Mouse (Mus musculus): ENCODE measurements around the gene Tead4.

The Tead4 gene

GRCm38 (mm10) chr6:128291284-128291683, 9.3 kb downstream of the Tead4 start:
- DNase-seq: peak in 1 of 2 experiments; percentile 50

GRCm38 (mm10) chr6:128288681-128289080, 11.9 kb downstream of the Tead4 start:
- DNase-seq: no peak

DNA sequence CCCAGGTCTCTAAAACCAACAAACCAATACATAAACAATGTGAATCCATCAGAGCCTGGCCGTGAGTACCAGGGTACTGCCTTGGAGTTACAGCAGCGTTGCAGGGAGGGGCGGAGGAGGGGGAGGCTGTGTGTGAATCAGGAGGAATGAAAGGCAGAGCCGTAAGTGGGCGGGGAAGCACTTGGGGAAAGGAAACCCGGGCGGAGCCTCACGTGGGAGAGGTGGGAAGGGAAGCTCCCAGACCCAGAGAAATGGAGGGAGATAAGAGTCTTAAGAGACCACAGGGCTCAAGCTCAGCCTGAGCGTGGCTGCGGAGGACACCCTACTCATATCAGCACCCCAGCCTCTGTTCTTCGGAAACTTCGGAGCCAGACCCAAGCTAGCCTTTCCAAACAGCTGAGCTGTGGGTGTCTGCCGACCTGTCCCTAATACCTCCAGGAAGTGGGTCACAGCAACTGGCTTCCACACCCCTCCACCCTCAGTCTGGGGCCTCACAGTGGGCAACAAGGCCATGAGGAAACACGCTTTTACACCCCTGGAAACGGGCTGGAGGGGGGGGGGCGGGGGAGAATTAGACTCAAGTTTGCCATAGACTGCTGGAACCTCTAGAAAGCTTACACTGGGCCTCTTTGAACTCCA, 14.7 kb downstream of the Tead4 start:
- peak in 1 of 2 experiments; percentile 39 for DNase-seq

GRCm38 (mm10) chr6:128282126-128282525, 18.5 kb downstream of the Tead4 start:
- no peak for DNase-seq

DNA sequence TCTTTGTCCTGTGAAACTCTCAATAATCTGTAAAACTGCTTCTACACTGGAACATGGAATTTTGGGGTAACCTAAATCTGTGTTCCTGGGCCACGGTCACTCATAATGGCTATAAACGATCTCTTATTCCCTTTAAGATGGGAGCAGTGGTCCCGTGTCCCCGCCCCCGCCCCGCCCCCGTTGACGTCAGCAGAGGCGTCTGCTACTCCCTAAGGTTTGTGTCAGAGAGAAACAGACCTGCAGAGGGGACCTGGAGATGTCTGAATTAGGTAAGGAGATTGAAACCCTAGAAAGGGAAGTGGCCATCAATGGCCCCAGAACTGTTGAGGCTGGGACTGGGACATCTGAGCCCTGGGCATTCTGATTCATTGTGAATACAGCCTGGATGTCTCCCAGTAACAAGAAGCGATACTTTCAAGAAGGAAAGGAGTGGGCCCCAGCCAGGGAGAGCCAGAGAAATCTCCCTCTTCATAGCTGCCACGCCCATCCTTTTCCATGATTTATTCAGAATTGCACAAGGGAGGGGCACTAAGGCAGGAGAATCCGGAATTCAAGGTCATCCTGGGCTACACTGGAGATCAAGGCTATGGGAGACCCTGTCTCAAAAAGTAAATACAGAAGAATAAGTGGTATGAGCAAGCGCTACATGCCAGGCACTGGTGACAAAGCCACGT, 20.0 kb downstream of the Tead4 start:
- DNase-seq: no peak

GRCm38 (mm10) chr6:128279608-128280007, 21.0 kb downstream of the Tead4 start:
- no peak for DNase-seq

- no peak for DNase-seq
Measured at GRCm38 (mm10) chr6:128279099-128279498, 21.5 kb downstream of the Tead4 start.

DNA sequence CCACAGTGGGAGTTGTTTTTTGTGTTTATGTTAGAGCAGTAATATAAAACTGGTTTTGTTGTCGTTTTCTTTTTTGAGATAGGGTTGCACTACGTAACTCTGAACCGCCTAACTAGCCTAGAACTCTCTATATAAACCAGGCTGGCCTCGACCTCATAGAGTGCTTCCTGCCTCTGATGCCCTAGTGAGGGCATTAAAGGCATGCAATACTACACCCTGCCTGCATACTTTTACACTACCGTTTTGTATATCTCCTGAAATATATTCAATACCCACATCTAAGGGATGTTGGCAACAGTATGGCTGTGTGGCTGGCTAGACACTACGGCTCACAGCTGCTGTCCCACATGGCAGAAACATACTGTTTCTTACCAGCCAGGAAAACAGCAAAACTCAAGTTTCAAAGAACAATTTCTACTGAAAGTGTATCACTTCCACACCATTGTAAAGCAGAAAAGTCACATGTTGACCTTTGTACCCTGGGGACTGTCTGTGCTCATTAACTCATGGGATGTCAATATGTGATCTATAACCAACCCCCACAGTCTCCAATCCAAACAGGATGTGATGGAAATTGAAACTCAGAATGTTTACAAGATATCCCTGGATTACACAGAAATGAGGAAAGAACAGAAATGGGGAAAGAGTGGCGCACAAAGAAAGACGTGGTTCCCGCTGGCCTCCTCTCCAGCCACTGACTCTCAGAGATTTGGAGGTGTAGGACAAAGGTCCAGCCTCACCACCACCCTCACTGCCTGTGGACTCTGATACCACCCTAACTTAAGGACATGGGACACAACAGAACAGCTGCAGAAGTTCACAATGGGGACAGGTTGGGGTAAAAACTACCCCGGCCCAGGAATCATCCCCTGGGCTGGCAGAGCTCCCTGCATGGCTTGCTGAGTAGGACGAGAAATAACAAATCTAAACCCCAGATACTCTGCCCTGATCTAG, 23.2 kb downstream of the Tead4 start:
- no peak for DNase-seq

DNA sequence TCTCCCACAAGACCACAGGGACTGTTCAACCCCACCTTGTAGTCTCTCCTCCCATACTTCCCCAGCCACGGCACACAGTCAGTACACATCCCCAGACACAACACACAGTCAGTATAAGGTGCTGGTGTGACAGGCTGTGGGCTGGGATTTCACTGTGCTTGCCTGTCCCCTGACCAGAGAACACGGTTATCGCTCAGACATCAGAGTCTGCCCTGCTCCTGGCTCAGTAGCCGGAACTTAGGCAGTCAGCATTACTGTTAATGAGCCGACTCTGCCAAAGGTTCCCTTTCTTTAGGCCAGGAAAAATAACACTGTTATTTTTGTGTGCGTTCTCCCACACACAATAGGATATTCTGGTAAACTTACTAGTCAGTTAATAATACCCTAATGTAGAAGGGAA, 24.3 kb downstream of the Tead4 start:
- DNase-seq: no peak

DNA sequence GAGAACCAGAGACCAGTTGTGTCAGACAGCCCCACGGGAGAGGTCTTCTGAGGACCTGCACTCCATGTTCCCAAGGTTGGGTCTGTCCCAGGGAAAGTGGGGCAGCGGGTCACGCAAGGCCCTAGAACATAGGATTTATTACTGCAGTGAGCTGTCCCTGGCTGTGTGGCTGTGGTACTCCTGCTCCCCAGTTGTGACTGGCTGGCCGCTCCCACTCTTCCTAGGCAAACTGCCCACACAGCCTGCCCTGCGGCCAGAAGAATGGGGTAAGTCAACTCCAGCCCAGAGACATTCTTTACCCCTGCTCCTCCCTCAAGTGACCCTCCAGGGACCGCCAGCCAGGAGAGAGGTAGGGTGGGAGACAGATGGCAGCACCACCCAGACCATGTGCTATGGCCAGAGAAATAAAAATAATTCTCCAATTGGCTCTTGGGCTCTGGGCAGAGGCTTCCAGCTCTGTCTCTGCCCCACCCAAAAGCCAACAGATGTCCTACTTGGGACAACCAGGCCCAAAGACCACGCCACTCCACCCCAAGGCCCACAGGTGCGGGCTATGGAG, 25.0 kb downstream of the Tead4 start:
- DNase-seq: peak; percentile 30 to 47

DNA sequence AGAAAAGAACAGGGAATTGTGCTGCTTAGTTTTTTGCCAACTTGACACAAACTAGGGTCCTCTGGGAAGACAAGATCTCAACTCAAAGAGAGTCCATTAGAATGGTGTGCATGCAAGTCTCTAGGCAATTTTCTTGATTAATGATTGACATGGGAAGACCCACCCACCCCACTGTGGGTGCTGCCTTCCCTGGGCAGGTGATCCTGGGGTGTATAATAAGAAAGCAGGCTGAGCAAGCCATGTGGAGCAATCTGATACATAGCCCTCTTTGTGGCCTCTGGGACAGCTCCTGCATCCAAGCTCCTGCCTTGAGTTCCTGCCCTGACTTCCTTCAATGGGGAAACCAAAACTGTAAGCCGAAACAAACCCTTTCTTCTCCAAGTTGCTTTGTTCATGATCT, 27.1 kb downstream of the Tead4 start:
- DNase-seq: no peak

DNA sequence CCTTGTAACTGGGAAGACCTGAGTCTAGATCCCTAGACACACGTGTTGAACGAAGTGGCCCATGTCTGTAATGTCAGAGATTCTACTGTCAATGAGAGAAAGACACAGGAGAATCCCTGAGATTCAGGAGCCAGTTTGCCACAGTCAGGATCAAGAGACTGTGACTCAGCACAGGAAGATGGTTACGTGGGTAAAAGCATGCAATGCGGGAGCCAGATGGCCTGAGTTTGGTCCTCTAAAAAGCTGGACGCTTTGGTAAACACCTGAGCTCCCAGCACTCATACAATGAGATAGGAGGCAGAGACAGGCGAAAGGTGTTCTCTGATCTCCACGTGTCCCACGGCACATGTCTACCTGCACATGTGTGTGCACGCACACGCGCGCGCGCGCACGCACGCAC, 27.9 kb downstream of the Tead4 start:
- peak; percentile 39 to 55 for DNase-seq

- DNase-seq: no peak
Measured at GRCm38 (mm10) chr6:128269850-128270249, 30.8 kb downstream of the Tead4 start.

DNA sequence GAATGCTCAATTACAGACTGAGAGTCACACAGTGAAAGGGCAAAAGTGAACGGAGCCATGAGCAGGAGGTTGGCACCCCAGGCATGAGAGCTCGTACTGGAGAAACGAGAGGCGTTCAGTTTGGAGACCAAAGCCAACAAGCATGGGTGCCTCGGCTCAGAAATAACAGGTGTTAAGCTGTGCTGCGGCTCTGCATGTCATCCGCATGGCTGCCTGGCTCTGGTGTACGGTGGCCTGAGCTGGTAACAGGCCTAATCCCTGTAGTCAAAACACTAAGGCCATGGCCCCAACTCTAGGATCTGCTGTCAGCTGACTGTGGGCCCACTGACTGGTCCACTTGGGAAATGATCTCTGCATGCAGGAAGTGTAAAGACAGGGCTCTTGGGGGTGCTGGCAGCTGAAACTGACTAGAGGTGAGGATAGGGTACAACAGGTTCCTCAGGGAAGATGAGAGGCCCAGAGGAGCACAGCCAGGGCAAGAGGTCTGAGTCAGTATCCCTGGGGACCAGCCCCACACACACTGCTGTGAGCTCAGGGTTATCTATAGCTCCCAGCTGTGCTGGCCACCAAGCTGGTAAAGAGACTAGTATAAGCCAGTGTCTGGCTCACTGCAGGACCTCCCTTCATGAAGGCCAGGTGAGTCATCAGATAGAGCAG, 35.6 kb downstream of the Tead4 start:
- DNase-seq: peak; percentile 43 to 47

DNA sequence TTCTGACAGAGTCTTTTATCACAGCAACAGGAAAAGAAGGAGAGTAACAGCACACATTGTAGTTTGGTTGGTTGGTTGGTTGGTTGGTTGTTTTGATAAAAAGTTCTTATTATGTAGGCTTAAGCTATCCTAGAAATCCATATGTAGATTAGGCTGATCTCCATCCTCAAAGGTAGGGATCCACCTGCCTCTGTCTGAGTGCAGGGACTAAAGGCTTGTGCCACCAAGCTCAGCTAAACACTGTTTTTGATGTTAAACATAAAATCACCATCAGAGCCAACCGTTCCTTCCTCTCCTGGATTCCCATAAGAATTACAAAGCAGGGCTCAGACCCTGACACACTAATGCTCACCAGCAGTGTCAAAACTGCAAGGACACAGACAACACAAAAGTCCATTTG, 39.1 kb downstream of the Tead4 start:
- no peak for DNase-seq

GRCm38 (mm10) chr6:128259252-128259651, 41.4 kb downstream of the Tead4 start:
- DNase-seq: no peak

DNA sequence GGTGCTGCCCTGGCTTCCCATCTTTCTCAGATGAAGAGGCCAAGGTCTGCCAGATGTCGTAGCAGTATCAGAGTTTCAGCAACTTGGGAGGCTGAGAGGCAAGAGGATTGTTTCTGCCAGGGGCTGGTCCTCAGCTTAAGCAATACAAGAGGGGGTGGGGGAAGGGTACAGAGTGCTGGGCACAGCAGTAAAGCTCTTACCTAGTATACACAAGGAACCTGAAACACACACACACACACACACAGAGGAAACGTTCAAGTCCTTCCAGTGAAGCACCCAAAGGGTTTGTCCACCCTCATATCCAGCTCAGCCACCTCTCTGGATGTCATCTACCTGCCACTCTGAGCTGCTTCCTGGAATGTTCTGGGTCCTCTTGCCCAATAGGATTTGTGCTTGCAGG, 44.7 kb downstream of the Tead4 start:
- DNase-seq: no peak

DNA sequence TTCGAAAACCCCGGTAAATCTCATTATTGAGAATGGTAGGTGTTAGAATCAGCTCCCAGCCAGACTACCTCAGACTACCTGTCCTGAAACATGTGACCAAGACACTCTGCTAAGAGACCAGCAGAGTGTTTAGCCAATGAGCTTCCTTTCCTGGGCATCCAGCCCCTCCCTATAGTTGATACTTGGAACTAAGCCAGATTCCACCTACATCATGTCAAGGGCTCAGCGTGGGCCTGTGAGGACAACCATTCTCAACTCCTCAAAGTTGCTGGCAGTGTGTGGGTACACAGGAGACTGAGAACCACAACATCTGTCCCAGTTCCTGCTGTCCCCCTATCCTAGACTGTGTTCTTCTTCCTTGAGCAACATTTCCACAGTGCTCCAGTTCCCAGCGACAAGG, 45.3 kb downstream of the Tead4 start:
- DNase-seq: no peak

GRCm38 (mm10) chr6:128254551-128254950, 46.1 kb downstream of the Tead4 start:
- no peak for DNase-seq

- no peak for DNase-seq
Measured at GRCm38 (mm10) chr6:128253111-128253510, 47.5 kb downstream of the Tead4 start.

- no peak for DNase-seq
Measured at GRCm38 (mm10) chr6:128250596-128250995, 50.0 kb downstream of the Tead4 start.

GRCm38 (mm10) chr6:128237102-128237763, 63.4 kb downstream of the Tead4 start:
- peak; percentile 73 to 85 for DNase-seq

Measured in cerebellum, postnatal 25 days (tissue).